Mouse (Mus musculus): ENCODE measurements at regions not wholly inside any gene's neighbourhood (a gene's known extent, or its start where the extent isn't known, plus 50 kb on each side); places are given as distances from the start of the nearest gene placed in this dataset.

- no peak overlapping the region for H3K27ac ChIP-seq
- H3K4me3 ChIP-seq (ENCODE audit: inconsistent target), result no peak overlapping the region
- H3K36me3 ChIP-seq (ENCODE audit: inconsistent target), result no peaks in the 10 kb centered on the region
- 84% methylated on average over 6 of the region's 6 CpGs for WGBS (ENCODE audit: missing documents)
- no peaks in the 10 kb centered on the region for H3K79me2 ChIP-seq (ENCODE audit: inconsistent target)
These were observed 725.4 kb downstream of the Kcnj2 start for GRCm38 (mm10) chr11:111791267-111791926.

- Histone ChIP-seq H3K4me3 (ENCODE audit: inconsistent target) (no peak overlapping the region), H3K79me2 (ENCODE audit: inconsistent target) (no peaks in the 10 kb centered on the region), H3K27ac (no peak overlapping the region), H3K36me3 (ENCODE audit: inconsistent target) (no peaks in the 10 kb centered on the region)
- WGBS (ENCODE audit: missing documents), result 58% methylated on average over 3 of the region's 3 CpGs
These were observed 735.1 kb downstream of the Kcnj2 start for GRCm38 (mm10) chr11:111801033-111801432.

- Histone ChIP-seq H3K79me2 (ENCODE audit: inconsistent target) (no peaks in the 10 kb centered on the region), H3K4me3 (ENCODE audit: inconsistent target) (no peak overlapping the region), H3K36me3 (ENCODE audit: inconsistent target) (no peaks in the 10 kb centered on the region), H3K27ac (no peak overlapping the region)
- WGBS (ENCODE audit: missing documents), result 88% methylated on average over 16 of the region's 18 CpGs
These were observed 750.3 kb downstream of the Kcnj2 start for GRCm38 (mm10) chr11:111816176-111816775.

DNA sequence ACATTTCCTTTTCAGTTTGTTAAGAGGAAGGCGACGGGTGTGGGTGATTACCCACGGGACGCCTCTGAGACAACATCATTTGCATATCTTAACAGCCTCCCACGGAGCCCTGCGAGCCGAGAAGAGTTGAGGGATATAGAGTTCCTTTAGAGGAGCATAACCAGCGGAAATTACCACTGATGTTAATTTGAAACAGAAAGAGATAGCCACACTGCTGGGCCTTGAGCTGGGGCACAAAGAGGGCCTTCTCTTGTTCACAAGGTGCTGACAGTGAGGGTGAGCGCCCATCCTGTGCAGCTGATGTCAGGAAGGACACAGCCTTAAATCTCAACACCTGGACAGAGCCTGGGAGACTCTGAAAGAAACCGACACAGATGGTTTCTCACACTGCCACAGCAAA lies 752.2 kb downstream of the Kcnj2 start:
- H3K79me2 ChIP-seq (ENCODE audit: inconsistent target), result no peaks in the 10 kb centered on the region
- H3K27ac ChIP-seq, result no peak overlapping the region
- WGBS (ENCODE audit: missing documents), result 30% methylated on average over 10 of the region's 10 CpGs
- no peak overlapping the region for H3K4me3 ChIP-seq (ENCODE audit: inconsistent target)
- no peaks in the 10 kb centered on the region for H3K36me3 ChIP-seq (ENCODE audit: inconsistent target)

DNA sequence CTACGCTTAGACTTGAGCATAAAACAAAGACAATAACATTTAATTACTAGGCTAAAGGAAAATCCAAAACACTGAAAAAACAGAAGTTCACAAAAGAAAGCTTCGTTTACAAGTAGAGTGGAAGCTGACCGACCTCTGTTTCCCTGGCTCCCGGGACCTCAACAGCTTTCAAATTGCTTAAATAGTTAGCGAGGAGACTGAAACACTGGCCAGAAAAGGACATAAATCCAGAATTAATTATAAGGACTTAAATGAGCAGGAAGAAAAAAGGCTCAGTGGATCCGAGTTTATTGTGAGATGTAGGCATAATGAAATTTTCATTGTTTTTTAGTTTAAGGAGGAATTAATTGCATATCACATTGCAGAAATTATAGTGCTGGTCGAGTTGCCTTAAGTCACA lies 754.4 kb downstream of the Kcnj2 start:
- H3K79me2 ChIP-seq (ENCODE audit: inconsistent target), result no peaks in the 10 kb centered on the region
- no peak overlapping the region for H3K4me3 ChIP-seq (ENCODE audit: inconsistent target)
- H3K36me3 ChIP-seq (ENCODE audit: inconsistent target), result no peaks in the 10 kb centered on the region
- 84% methylated on average over 7 of the region's 7 CpGs for WGBS (ENCODE audit: missing documents)
- no peak overlapping the region for H3K27ac ChIP-seq

GRCm38 (mm10) chr11:111828455-111828854 lies 762.5 kb downstream of the Kcnj2 start:
- Histone ChIP-seq H3K79me2 (ENCODE audit: inconsistent target) (no peaks in the 10 kb centered on the region), H3K4me3 (ENCODE audit: inconsistent target) (no peak overlapping the region), H3K36me3 (ENCODE audit: inconsistent target) (no peaks in the 10 kb centered on the region), H3K27ac (no peak overlapping the region)
- 91% methylated on average over 8 of the region's 8 CpGs for WGBS (ENCODE audit: missing documents)

DNA sequence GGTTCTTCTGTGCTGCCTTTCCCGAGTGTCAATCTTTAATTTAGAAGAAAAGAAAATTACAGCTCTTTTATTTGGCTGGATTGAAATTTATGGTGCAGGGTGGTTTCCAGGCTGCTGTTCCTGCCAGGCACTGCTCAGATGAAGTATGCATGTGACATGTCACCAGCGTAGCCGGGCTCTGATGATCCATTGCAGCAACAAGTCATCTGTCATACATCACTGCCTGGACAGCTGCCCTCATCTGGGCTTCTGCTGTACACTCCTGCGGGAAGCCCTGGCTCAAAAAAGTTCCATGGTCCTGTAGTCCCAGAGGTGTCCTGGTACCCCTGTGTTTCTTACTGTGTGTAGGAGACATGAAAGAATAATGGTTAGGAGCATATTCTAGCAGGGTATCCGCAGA lies 773.0 kb downstream of the Kcnj2 start:
- WGBS (ENCODE audit: missing documents), result 82% methylated on average over 5 of the region's 5 CpGs
- no peaks in the 10 kb centered on the region for H3K79me2 ChIP-seq (ENCODE audit: inconsistent target)
- H3K27ac ChIP-seq, result no peak overlapping the region
- no peak overlapping the region for H3K4me3 ChIP-seq (ENCODE audit: inconsistent target)
- H3K36me3 ChIP-seq (ENCODE audit: inconsistent target), result no peaks in the 10 kb centered on the region

DNA sequence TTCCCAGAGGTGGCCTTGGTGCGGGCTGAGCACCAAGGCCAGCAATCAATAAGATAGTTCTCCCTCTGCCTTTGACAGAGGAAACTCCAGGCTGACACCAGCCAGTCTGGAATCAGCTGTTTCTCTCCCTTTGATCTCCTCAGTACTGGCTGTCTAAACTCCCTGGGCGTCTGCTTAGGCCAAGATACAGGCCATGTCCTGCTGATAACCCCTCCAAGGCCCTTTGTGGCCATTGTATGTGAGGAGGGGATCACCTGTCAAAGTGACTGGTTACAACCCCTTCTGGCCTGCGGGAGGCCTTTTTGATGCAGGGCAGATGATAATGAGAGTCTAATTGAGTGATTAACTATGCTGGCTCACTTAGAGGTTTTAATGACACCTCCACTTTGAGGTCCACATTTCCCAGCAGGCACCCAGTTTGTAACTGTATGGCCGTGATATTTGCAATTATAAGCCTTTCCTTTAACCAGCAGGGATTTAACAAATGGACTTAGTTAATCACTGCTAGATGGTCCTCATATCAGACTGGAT lies 777.8 kb downstream of the Kcnj2 start:
- Histone ChIP-seq H3K36me3 (ENCODE audit: inconsistent target) (no peaks in the 10 kb centered on the region), H3K79me2 (ENCODE audit: inconsistent target) (no peaks in the 10 kb centered on the region), H3K4me3 (ENCODE audit: inconsistent target) (no peak overlapping the region), H3K27ac (no peak overlapping the region)
- 84% methylated on average over 4 of the region's 4 CpGs for WGBS (ENCODE audit: missing documents)

DNA sequence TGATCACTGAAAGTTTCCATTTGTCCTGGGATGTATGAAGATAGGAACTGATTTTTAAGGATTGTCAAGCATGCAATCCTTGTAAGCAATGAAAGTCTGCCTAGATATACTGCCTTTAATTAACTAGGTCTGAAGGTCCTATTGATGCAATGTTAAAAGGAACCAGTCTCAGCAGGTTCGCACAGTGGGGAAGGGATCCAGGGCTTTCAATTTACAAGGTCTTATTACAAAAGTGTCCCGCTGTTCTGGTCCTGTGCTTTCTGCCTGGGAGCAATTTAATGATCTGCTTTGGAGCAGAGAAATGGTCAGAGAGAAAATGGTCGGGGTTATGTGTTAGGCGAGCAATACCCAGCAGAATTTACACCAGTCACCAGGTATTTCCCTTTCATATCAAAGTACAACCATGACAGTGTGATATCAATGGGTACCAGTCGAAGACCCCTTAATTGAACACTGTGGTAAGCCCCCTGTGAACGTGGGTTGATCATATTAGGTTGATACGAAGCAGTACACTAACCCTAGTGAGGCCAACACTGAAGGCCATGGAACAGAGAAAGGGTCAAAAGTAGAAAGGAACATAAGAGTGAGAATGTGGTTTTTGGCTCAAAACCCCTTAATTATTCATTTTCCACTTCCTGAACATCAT lies 778.5 kb downstream of the Kcnj2 start:
- 72% methylated on average over 7 of the region's 7 CpGs for WGBS (ENCODE audit: missing documents)
- no peaks in the 10 kb centered on the region for H3K79me2 ChIP-seq (ENCODE audit: inconsistent target)
- no peak overlapping the region for H3K4me3 ChIP-seq (ENCODE audit: inconsistent target)
- H3K27ac ChIP-seq, result no peak overlapping the region
- no peaks in the 10 kb centered on the region for H3K36me3 ChIP-seq (ENCODE audit: inconsistent target)

DNA sequence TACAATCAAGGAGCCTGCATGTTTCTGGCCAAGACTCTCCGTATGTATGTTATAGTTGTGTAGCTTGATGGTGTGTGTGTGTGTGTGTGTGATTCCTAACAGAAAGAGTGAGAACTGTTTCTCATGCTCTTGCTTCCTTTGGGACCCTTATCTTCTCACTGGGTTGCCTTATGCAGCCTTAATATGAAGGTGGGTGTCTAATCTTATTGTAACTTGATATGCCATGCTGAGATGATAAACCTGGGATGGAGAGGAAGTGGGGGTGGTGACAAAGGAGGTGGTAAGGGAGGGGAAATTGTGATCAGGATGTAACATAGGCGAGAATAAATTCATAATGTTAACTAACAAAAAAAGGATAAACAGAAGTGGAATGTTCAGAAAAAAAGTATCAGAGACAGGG lies 791.3 kb downstream of the Kcnj2 start:
- Histone ChIP-seq H3K27ac (no peak overlapping the region), H3K79me2 (ENCODE audit: inconsistent target) (no peaks in the 10 kb centered on the region), H3K4me3 (ENCODE audit: inconsistent target) (no peak overlapping the region), H3K36me3 (ENCODE audit: inconsistent target) (no peaks in the 10 kb centered on the region)
- 68% methylated on average over 2 of the region's 2 CpGs for WGBS (ENCODE audit: missing documents)

GRCm38 (mm10) chr11:111858111-111858510 lies 792.1 kb downstream of the Kcnj2 start:
- Histone ChIP-seq H3K36me3 (ENCODE audit: inconsistent target) (no peaks in the 10 kb centered on the region), H3K27ac (no peak overlapping the region), H3K4me3 (ENCODE audit: inconsistent target) (no peak overlapping the region), H3K79me2 (ENCODE audit: inconsistent target) (no peaks in the 10 kb centered on the region)
- WGBS (ENCODE audit: missing documents), result 73% methylated on average over 5 of the region's 5 CpGs

DNA sequence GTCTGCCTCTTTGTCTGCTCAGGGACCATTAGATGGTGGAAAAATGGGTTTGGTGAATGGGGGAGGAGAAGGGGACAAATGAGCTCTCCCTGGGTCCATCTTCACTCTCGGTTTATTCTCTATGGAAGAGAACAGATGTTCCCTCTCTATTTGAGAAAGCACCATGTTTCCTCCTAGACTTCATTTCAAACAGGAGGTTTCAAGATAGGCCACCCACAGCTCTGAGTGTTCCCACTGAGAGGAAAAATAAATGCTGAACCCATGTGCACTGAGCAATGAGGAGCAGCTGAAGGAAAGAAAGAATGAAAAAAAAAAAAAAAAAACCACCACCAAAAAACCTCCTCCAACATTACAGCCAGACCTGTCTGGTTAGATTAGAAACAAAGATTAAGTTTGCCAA lies 799.2 kb downstream of the Kcnj2 start:
- Histone ChIP-seq H3K79me2 (ENCODE audit: inconsistent target) (no peaks in the 10 kb centered on the region), H3K36me3 (ENCODE audit: inconsistent target) (no peaks in the 10 kb centered on the region), H3K4me3 (ENCODE audit: inconsistent target) (no peak overlapping the region), H3K27ac (no peak overlapping the region)
- 75% methylated on average over 1 of the region's 1 CpGs for WGBS (ENCODE audit: missing documents)

GRCm38 (mm10) chr11:111875406-111875805 lies 809.4 kb downstream of the Kcnj2 start:
- H3K4me3 ChIP-seq (ENCODE audit: inconsistent target), result no peak overlapping the region
- 80% methylated on average over 4 of the region's 4 CpGs for WGBS (ENCODE audit: missing documents)
- no peak overlapping the region for H3K27ac ChIP-seq
- no peaks in the 10 kb centered on the region for H3K79me2 ChIP-seq (ENCODE audit: inconsistent target)
- no peaks in the 10 kb centered on the region for H3K36me3 ChIP-seq (ENCODE audit: inconsistent target)

DNA sequence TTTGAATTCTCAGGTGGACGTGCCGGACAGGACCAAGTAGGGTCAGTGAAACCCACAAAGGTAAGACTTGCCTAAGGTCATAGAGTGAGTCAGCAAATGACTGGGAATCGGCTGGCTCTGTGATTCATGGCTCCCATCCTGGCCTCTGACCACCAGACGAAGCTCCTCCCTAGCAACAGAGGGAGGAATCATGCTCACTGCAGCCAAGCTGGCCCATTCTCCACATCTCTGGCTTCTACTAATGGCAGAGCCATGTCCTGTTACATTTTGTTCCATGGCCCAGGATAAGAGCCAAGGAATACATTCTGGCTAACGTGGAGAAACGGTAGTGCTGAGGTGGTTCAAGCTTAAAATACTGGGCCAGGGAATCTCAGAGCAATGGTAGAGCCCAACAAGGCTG lies 814.2 kb downstream of the Kcnj2 start:
- H3K4me3 ChIP-seq (ENCODE audit: inconsistent target), result no peak overlapping the region
- WGBS (ENCODE audit: missing documents), result 87% methylated on average over 6 of the region's 6 CpGs

DNA sequence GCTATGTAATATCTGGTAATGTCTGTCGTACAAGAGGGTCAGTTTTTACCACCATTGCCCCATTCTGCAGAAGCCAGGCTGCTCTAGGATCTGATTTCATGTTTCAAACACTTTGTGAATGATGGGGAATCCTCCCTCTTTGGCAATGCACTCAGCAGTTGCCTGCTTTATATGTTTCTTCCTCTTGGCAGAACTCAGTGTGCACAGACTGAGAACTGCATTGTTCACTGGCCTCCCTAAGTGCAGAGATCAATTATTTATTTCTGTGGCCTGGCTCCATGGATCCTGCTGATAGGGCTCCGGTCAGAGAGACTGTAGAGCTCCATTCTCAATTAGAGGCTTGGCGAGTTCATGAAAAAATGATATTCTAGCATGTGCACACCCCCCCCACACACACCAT lies 824.1 kb downstream of the Kcnj2 start:
- 85% methylated on average over 3 of the region's 3 CpGs for WGBS (ENCODE audit: missing documents)
- H3K79me2 ChIP-seq (ENCODE audit: inconsistent target), result no peaks in the 10 kb centered on the region
- no peak overlapping the region for H3K27ac ChIP-seq
- H3K36me3 ChIP-seq (ENCODE audit: inconsistent target), result no peaks in the 10 kb centered on the region
- H3K4me3 ChIP-seq (ENCODE audit: inconsistent target), result no peak overlapping the region

More for the DNA sequence above, 814.2 kb downstream of the Kcnj2 start:
- H3K27ac ChIP-seq, result no peak overlapping the region
- no peaks in the 10 kb centered on the region for H3K36me3 ChIP-seq (ENCODE audit: inconsistent target)
- H3K79me2 ChIP-seq (ENCODE audit: inconsistent target), result no peaks in the 10 kb centered on the region
